Mouse (Mus musculus): Measurements from ENCODE around the gene Rnf123. TPM values are rescaled to one million over a fixed set of nuclear protein-coding genes. Genes with fewer than 3 reads are reported as not detected.

Rnf123 gene
- total RNA-seq, 2 experiments from 2014 or later, result 18.8 to 34.5 TPM

DNA sequence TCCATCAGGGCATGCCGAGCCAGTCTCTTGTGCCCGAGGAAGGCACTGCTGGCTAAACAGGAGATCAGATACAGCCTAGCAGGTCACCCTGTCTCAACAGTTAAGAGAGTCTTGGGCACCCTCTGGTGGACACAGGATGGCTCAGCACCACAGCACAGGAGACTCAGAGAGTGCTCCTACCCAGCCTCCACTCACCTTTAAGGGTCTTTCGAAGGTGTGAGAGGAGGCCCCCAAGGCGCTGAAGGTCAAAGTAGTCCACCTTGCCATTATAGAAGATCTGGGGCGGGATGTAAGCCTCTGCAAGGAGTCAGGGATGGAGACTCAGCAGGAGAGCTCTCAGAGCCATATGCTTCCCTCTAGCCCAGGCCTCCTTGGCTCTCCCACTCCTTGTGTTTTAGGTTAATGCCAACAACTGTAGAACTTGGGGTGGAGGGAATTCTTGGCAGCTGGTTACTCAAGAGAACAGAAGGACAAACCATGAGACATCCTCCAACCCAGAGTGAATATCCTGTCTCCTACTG is 17.6 kb downstream of the Rnf123 start:
- peak; percentile 89 for ATAC-seq (replicated peaks; ENCODE audit: poor library complexity)

DNA sequence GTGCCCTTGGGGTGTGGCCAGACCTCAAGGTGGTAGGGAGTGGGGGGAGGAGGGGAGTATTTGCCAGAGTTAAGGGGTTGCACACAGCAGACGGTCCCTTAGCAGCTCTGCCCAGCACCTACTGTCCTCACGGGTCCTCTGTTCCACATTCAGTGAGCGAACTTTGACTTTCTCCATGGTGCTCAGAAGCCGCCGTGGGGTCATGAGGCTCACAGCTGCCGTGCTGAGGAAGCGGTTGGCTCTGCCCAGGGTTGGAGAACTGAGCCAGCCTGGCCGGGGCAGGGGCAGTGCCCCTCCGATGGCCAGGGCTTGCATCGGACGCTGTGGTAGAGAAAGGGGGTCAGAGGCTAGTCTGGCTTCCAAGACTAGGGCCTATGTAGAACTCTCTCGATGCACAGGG is 19.8 kb downstream of the Rnf123 start:
- no peak for ATAC-seq (replicated peaks; ENCODE audit: poor library complexity)

- no peak for ATAC-seq (replicated peaks; ENCODE audit: poor library complexity)
Observed at GRCm38 (mm10) chr9:108062142-108062541, 21.0 kb downstream of the Rnf123 start.

GRCm38 (mm10) chr9:108058291-108058690 is 24.9 kb downstream of the Rnf123 start:
- ATAC-seq (replicated peaks; ENCODE audit: poor library complexity), result no peak

DNA sequence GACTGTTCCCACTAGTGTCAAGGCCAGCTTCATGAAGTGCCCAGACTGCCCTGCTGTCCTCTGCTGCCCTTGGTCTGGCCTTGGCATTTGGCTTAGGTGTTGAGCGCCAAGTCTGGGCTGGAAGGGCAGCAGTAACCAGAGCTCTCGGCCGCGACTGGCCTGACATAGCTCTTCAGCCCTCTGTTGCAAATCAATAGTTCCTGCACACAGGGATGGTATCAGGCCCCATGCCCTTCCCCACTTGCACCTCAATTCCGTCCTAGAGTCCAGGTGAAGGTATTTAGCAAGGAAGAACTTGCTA is 25.9 kb downstream of the Rnf123 start:
- no peak for ATAC-seq (replicated peaks; ENCODE audit: poor library complexity)

DNA sequence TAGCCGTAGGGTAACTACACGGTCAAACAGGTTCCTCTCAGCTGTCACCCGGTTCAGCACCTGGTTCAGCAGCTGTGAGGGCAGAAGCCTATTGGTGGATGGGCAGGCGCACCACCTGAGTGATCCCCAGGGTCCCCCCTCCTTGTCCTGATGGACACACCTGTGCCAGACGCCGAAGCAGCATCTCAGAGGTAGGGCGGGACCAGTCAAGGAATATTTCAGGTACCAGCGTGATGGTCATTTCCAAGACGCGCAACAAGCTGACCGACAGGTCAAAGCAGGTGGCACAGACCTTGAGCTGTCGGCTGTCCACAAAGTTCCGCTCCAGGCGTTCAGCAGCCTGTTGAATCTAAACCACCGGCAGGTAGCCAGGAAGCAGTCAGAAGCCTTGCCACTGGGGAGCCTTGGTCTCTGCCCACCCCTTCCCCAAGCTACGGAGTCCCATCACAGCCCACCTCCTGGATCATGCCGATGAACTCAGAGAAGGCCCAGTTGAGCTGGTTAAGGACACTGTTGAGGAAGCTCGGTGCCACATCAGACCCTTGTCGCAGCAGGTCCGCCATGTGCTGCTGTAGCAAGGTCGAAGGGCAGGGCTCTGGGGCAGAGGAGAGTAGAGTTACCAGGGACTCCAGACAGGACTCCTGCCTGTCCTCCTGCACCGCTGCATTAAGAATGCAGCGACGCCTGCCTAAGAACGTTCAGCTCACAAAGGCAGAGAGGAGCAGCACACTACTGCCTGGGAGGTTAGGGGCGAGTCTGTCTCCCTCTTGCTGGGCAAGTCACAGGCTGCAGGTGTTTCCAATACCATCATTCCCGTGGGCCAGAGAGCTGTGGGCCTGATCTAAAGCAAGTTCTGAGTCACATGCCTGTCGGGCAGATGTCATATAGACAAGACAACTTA is 26.5 kb downstream of the Rnf123 start:
- ATAC-seq (replicated peaks; ENCODE audit: poor library complexity), result no peak

- no peak for ATAC-seq (replicated peaks; ENCODE audit: poor library complexity)
Observed at GRCm38 (mm10) chr9:108055661-108056237, 27.4 kb downstream of the Rnf123 start.

DNA sequence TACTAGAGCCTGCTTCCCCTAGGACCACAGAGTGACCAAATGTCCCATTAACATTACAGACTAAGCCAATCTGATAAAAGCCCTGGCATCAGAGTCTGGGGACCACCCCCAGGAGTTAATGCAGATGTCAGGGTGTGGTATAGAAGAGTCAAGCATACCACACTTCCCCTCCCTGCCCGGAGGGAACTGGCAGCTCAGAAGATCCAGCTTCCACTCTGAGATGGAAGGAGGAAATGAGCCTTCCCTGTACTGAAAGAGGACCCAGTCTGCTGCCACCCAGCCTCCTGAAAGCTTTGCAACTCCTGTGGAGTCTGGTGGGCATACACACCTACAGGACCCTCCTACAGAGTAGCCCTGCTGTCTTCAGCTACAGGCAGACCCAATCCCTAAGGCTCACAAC is 28.1 kb downstream of the Rnf123 start:
- ATAC-seq (replicated peaks; ENCODE audit: poor library complexity), result no peak

GRCm38 (mm10) chr9:108054331-108055040 is 28.7 kb downstream of the Rnf123 start:
- no peak for ATAC-seq (replicated peaks; ENCODE audit: poor library complexity)

DNA sequence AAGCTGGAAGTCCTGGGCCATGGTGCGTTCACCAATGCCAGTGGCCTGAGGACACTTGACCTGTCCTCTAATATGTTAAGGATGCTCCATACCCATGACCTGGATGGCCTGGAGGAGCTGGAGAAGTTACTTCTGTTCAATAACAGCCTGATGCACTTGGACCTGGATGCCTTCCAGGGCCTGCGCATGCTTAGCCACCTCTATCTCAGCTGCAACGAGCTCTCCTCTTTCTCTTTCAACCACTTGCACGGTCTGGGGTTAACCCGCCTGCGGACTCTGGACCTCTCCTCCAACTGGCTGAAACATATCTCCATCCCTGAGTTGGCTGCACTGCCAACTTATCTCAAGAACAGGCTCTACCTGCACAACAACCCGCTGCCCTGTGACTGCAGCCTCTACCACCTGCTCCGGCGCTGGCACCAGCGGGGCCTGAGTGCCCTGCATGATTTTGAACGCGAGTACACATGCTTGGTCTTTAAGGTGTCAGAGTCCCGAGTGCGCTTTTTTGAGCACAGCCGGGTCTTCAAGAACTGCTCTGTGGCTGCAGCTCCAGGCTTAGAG is 29.4 kb downstream of the Rnf123 start:
- no peak for ATAC-seq (replicated peaks; ENCODE audit: poor library complexity)

GRCm38 (mm10) chr9:108052885-108053664 is 30.1 kb downstream of the Rnf123 start, which contains the start of gene Amigo3:
Gene Amigo3 (plus strand): TSS chr9:108053159.
- peak; percentile 74 for ATAC-seq (replicated peaks; ENCODE audit: poor library complexity)

DNA sequence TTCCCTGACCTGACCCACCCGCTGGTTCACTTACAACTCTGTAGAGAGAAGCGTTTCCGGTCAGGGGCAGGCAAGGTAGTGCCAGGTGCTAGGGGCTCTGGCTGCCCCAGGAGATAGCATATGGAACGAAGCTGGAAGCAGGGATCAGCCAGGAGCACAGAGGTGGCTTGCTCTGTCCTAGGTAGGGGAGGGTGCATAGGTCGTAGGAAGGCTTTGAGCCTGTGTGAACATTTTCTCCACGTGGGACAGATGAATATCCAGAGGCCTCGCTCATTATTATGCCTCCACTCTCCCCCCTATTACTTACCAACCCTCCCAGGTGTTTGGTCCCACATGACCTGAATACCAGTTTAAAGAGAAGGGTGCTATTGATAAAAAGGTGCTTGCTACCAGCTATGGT is 30.7 kb downstream of the Rnf123 start:
- no peak for ATAC-seq (replicated peaks; ENCODE audit: poor library complexity)

DNA sequence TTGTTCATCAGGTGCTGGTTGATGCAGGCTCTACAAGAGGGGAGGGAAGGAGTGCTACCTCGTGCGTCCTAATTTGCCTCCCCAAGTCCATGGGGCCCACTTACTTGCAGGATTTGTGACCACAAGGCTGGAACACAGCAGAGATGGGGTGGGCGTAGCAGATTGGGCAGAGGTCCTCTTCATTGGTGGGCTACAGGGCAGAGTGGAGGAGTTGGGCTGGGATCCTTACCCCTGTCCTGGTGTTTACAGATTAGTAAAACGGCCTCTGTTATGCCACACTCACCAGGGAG is 31.3 kb downstream of the Rnf123 start:
- no peak for ATAC-seq (replicated peaks; ENCODE audit: poor library complexity)

- ATAC-seq (replicated peaks; ENCODE audit: poor library complexity), result no peak
Observed at GRCm38 (mm10) chr9:108051184-108051930, 31.8 kb downstream of the Rnf123 start.

- peak; percentile 9 for ATAC-seq (replicated peaks; ENCODE audit: poor library complexity)
Observed at GRCm38 (mm10) chr9:108049561-108050251, 33.4 kb downstream of the Rnf123 start.

DNA sequence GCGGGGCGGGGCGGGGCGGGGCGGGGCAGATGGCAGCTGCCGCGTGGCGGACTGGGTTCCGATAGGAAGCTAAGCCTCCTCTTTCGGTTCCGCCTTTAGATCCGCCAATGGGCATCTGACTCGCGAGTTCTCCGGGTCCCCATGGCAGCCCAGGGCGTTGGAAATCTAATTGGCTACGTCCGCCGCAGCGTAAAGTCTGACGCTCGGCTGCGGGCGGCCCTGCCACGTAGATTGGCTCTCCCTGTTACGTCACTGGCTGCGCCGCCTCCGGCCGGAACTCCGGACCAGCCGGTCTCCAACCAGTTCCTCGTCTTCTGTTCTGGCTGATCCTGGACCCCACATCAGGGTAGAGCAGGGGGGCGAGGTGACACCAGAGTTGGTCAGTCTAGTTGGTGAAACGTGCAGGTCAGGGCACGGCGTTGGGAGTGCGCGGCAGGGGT is 34.1 kb downstream of the Rnf123 start, which contains the start of gene Gmppb:
TSS of gene Gmppb (plus strand) at position 227 of the 440 bp plus-strand sequence.
- peak; percentile 79 for ATAC-seq (replicated peaks; ENCODE audit: poor library complexity)

- no peak for ATAC-seq (replicated peaks; ENCODE audit: poor library complexity)
Observed at GRCm38 (mm10) chr9:108048566-108048955, 34.6 kb downstream of the Rnf123 start.

- 0 out of 2 replicates have a peak, but pooled peaks have one; percentile 8 for ATAC-seq (replicated peaks; ENCODE audit: poor library complexity)
Observed at GRCm38 (mm10) chr9:108047601-108048565, 35.3 kb downstream of the Rnf123 start.
